Comparison of ENCODE assay signal across 12 mouse cellular contexts in genomic region chr13:37507146-37507545, GRCm38 (mm10).
DNase-seq lines count a peak whose midpoint lies in the region; ATAC-seq and TF ChIP-seq lines count a peak whose summit lies in the region.
"Had no signal": no experiment of that assay in that cellular context is flagged by ENCODE, and none has a peak within 500 bp of the region (broad histone marks: within the 10 kb centered on the region; RNA-seq: fewer than 3 reads in every experiment).

No protein-coding gene starts in this region.

- H3K36me3 ChIP-seq in liver, postnatal 0 days (replicated peaks; ENCODE audit: insufficient read depth, low read length) = no peaks in the 10 kb centered on the region
- no peaks in the 10 kb centered on the region for H3K36me3 ChIP-seq in liver, embryonic 11.5 days (ENCODE audit: control insufficient read depth, insufficient read depth, low read length)
- no peaks in the 10 kb centered on the region for H3K36me3 ChIP-seq in kidney, adult 2 months (ENCODE audit: control insufficient read depth, insufficient read depth, low read length)
- H3K36me3 ChIP-seq in lung, embryonic 16.5 days (ENCODE audit: control insufficient read depth, insufficient read depth, low read length) = no peaks in the 10 kb centered on the region
- H3K36me3 ChIP-seq: G1E; limb, embryonic 13.5 days; neural tube, embryonic 13.5 days had no signal

- H3K9ac ChIP-seq in liver, postnatal 0 days (replicated peaks) = no peak overlapping the region
- H3K9ac ChIP-seq in liver, embryonic 11.5 days (ENCODE audit: low read depth, low read length) = no peak overlapping the region
- H3K9ac ChIP-seq in lung, embryonic 16.5 days (ENCODE audit: low read length) = peak overlapping the region; percentile 58
- H3K9ac ChIP-seq: hindbrain, embryonic 14.5 days; limb, embryonic 13.5 days; neural tube, embryonic 13.5 days had no signal

- ATAC-seq in liver, postnatal 0 days = no peak
- no peak for ATAC-seq in liver, embryonic 11.5 days (replicated peaks; ENCODE audit: low FRiP score)
- ATAC-seq in lung, embryonic 16.5 days (ENCODE audit: low read depth) = peak; percentile 48
- no peak for ATAC-seq in frontal cortex, adult (ENCODE audit: low TSS enrichment)

- no peak for DNase-seq in liver, postnatal 0 days
- no peak for DNase-seq in liver, embryonic 11.5 days (ENCODE audit: low spot score)
- DNase-seq in kidney, adult 2 months = peak; percentile 90
- peak; percentile 48 to 52 for DNase-seq in urinary bladder, postnatal 36 days (ENCODE audit: low spot score in 2 of 2)
- DNase-seq in embryo, embryonic 10 days (ENCODE audit: low spot score) = no peak
- DNase-seq in layer of hippocampus, adult 9-10 months (ENCODE audit: low spot score) = no peak

- no peaks in the 10 kb centered on the region for H3K9me3 ChIP-seq in liver, postnatal 0 days (ENCODE audit: low read length)
- H3K9me3 ChIP-seq in liver, embryonic 11.5 days (ENCODE audit: control insufficient read depth, low read length) = no peaks in the 10 kb centered on the region
- no peaks in the 10 kb centered on the region for H3K9me3 ChIP-seq in lung, embryonic 16.5 days (ENCODE audit: control insufficient read depth, low read length)
- H3K9me3 ChIP-seq: G1E; limb, embryonic 13.5 days; neural tube, embryonic 13.5 days had no signal

- TF ChIP-seq CTCF in liver, postnatal 0 days (IDR thresholded peaks at IDR 0.05; ENCODE audit: low read depth) = no peak
- no peak for TF ChIP-seq CTCF in kidney, adult 2 months (conservative IDR thresholded peaks at IDR 0.05; ENCODE audit: insufficient read depth, insufficient read length, low read depth, low read length)

- H3K27ac ChIP-seq in liver, postnatal 0 days (ENCODE audit: low read depth) = peak overlapping the region; percentile 59
- no peak overlapping the region for H3K27ac ChIP-seq in liver, embryonic 11.5 days (ENCODE audit: low read depth, low read length)
- peak overlapping the region; percentile 70 for H3K27ac ChIP-seq in kidney, adult 2 months (ENCODE audit: insufficient read depth, low read depth, low read length)
- peak overlapping the region; percentile 96 for H3K27ac ChIP-seq in lung, embryonic 16.5 days (ENCODE audit: low read length)
- H3K27ac ChIP-seq: hindbrain, embryonic 14.5 days; limb, embryonic 13.5 days; neural tube, embryonic 13.5 days had no signal

- no peak overlapping the region for H3K4me2 ChIP-seq in liver, postnatal 0 days (ENCODE audit: low read depth, low read length)
- H3K4me2 ChIP-seq in liver, embryonic 11.5 days = no peak overlapping the region
- H3K4me2 ChIP-seq in lung, embryonic 16.5 days (ENCODE audit: low read depth, low read length) = peak overlapping the region; percentile 7; the same call in 1 of the 2 replicates
- H3K4me2 ChIP-seq: hindbrain, embryonic 14.5 days; limb, embryonic 13.5 days; neural tube, embryonic 13.5 days had no signal

- H3K27me3 ChIP-seq in liver, postnatal 0 days (ENCODE audit: insufficient read depth, low read length) = no peaks in the 10 kb centered on the region
- no peaks in the 10 kb centered on the region for H3K27me3 ChIP-seq in liver, embryonic 11.5 days (replicated peaks; ENCODE audit: control insufficient read depth, insufficient read depth, low read length)
- no peaks in the 10 kb centered on the region for H3K27me3 ChIP-seq in kidney, adult 2 months (replicated peaks; ENCODE audit: control insufficient read depth, insufficient read depth, low read length)
- no peaks in the 10 kb centered on the region for H3K27me3 ChIP-seq in lung, embryonic 16.5 days (ENCODE audit: control insufficient read depth, insufficient read depth, low read depth, low read length)
- H3K27me3 ChIP-seq: limb, embryonic 13.5 days; neural tube, embryonic 13.5 days had no signal

- peaks cover 46% of the 10 kb centered on the region for H3K4me1 ChIP-seq in liver, postnatal 0 days (ENCODE audit: insufficient read depth)
- peaks cover 31% of the 10 kb centered on the region for H3K4me1 ChIP-seq in liver, embryonic 11.5 days (replicated peaks; ENCODE audit: control insufficient read depth, insufficient read depth, low read length)
- H3K4me1 ChIP-seq in kidney, adult 2 months (ENCODE audit: control insufficient read depth, insufficient read depth, low read length) = peaks cover 33% of the 10 kb centered on the region
- peaks cover 48% of the 10 kb centered on the region for H3K4me1 ChIP-seq in lung, embryonic 16.5 days (replicated peaks; ENCODE audit: control insufficient read depth, insufficient read depth, low read length)

- no peak overlapping the region for H3K4me3 ChIP-seq in liver, postnatal 0 days (ENCODE audit: low read depth, low read length)
- no peak overlapping the region for H3K4me3 ChIP-seq in liver, embryonic 11.5 days (ENCODE audit: low read depth, low read length)
- no peak overlapping the region for H3K4me3 ChIP-seq in kidney, adult 2 months (ENCODE audit: insufficient read depth, low read depth, low read length)
- H3K4me3 ChIP-seq in lung, embryonic 16.5 days (ENCODE audit: low read length) = no peak overlapping the region
- H3K4me3 ChIP-seq: limb, embryonic 13.5 days; neural tube, embryonic 13.5 days had no signal

- no peak for TF ChIP-seq POLR2A in kidney, adult 2 months (IDR thresholded peaks at IDR 0.05; ENCODE audit: low read depth, low read length)

- WGBS in liver, postnatal 0 days (ENCODE audit: insufficient replicate concordance) = 68% methylated on average over 5 of the region's 5 CpGs
- WGBS in liver, embryonic 11.5 days = 67% methylated on average over 5 of the region's 5 CpGs
- WGBS in kidney, adult 2 months = 31% methylated on average over 5 of the region's 5 CpGs
- 50% methylated on average over 5 of the region's 5 CpGs for WGBS in lung, embryonic 16.5 days

- no peak for TF ChIP-seq EP300 in liver, postnatal 0 days (IDR thresholded peaks at IDR 0.05; ENCODE audit: low read depth)

Comparison
In these comparisons a context has a peak if more than half of its experiments do, and no peak if none do; other contexts are left out.
1. DNase-seq: peak in kidney, adult 2 months (single experiment) and urinary bladder, postnatal 36 days (2 of 2); none in liver, postnatal 0 days (single experiment), liver, embryonic 11.5 days (single experiment), embryo, embryonic 10 days (single experiment) and layer of hippocampus, adult 9-10 months (single experiment).